Mouse (Mus musculus): ENCODE data around the gene Zbtb12. TPM values are rescaled to one million over a fixed set of nuclear protein-coding genes. Genes with fewer than 3 reads are reported as not detected.
A peak's percentile ranks its signal among the peaks of the same experiment; 100 is the strongest.

The Zbtb12 gene
- polyA plus RNA-seq, 1 experiment from 2014 or later = 7.8 TPM

DNA sequence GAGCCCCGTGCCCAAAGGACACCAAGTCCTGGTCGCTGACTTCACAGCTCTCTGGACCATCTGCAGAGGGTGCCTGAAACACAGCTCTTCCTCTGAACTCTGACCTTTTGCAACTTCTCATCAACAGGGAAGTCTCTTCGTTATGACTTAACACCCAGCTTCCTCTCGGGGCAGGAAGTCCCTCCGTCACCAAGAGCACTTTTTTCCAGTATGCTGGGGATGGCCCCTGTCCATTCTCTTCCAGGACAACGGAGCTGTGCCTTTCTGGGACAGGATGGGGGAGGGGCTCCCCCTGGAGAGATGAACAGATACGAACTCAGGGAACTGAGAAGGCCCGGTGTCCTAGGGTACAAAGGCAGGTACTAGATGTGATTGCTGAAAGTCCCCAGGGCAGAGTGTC lies 55.5 kb downstream of the Zbtb12 start:
- H3K9ac ChIP-seq = no peak overlapping the region
- no peak overlapping the region for H3K4me3 ChIP-seq
- H3K9me3 ChIP-seq (replicated peaks) = no peaks in the 10 kb centered on the region
- ATAC-seq = no peak
- H3K4me1 ChIP-seq = peaks cover 9% of the 10 kb centered on the region
- no peaks in the 10 kb centered on the region for H3K27me3 ChIP-seq
- H3K27ac ChIP-seq = no peak overlapping the region
- WGBS = 62% methylated on average over 8 of the region's 8 CpGs
- H3K36me3 ChIP-seq (ENCODE audit: poor library complexity, severe bottlenecking) = peaks cover 20% of the 10 kb centered on the region; the same call in 1 of the 2 replicates
- no peak overlapping the region for H3K4me2 ChIP-seq

DNA sequence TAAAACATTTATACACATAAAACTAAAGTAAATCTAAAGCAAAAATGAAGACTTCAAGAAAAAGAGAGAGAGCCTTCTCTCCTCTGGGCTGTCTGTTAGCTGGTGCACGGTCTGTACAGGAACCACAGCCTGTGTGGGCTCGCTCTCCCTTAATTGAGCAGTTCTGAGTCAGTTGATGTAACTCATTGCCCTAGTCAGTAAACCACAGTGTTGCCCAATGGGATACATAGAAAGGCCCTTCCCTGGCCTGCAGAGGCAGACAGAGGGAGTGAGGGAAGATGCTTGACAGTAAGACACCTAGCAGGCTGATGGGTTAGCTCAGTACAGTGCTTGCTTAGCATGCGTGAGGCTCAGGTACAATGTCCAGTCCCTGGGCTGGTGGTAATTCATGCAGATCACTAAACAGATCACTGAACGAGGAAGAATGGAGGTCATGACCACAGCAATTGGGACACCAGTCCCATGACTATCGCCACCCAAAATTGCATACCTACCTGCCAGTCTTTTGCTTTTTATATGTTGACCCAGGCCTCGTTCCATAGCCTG lies 58.8 kb downstream of the Zbtb12 start:
- ATAC-seq = no peak
- 84% methylated on average over 6 of the region's 6 CpGs for WGBS

GRCm38 (mm10) chr17:34941344-34942041 lies 62.2 kb downstream of the Zbtb12 start:
- WGBS = 4% methylated on average over 15 of the region's 15 CpGs
- no peak for ATAC-seq
- Histone ChIP-seq H3K36me3 (ENCODE audit: poor library complexity, severe bottlenecking) (no peaks in the 10 kb centered on the region), H3K9me3 (replicated peaks) (no peaks in the 10 kb centered on the region), H3K4me2 (peak overlapping the region; percentile 54), H3K27me3 (no peaks in the 10 kb centered on the region), H3K4me3 (peak overlapping the region; percentile 31), H3K4me1 (peaks cover 7% of the 10 kb centered on the region), H3K27ac (peak overlapping the region; percentile 59; the same call in 1 of the 2 replicates), H3K9ac (peak overlapping the region; percentile 62)

More for the DNA sequence above, 58.8 kb downstream of the Zbtb12 start:
- H3K4me2 ChIP-seq = no peak overlapping the region
- peaks cover 20% of the 10 kb centered on the region; the same call in 1 of the 2 replicates for H3K36me3 ChIP-seq (ENCODE audit: poor library complexity, severe bottlenecking)
- H3K27me3 ChIP-seq = no peaks in the 10 kb centered on the region
- H3K9ac ChIP-seq = no peak overlapping the region
- H3K9me3 ChIP-seq (replicated peaks) = no peaks in the 10 kb centered on the region
- H3K27ac ChIP-seq = no peak overlapping the region
- peaks cover 7% of the 10 kb centered on the region for H3K4me1 ChIP-seq
- no peak overlapping the region for H3K4me3 ChIP-seq

- no peaks in the 10 kb centered on the region for H3K9me3 ChIP-seq (replicated peaks)
- no peaks in the 10 kb centered on the region for H3K27me3 ChIP-seq
- H3K4me2 ChIP-seq = no peak overlapping the region
- ATAC-seq = no peak
- H3K36me3 ChIP-seq (ENCODE audit: poor library complexity, severe bottlenecking) = no peaks in the 10 kb centered on the region
- H3K27ac ChIP-seq = no peak overlapping the region
- WGBS = 84% methylated on average over 4 of the region's 4 CpGs
- H3K4me1 ChIP-seq = peaks cover 7% of the 10 kb centered on the region
- no peak overlapping the region for H3K9ac ChIP-seq
- no peak overlapping the region for H3K4me3 ChIP-seq
These were observed 64.0 kb downstream of the Zbtb12 start for GRCm38 (mm10) chr17:34943128-34943815.

DNA sequence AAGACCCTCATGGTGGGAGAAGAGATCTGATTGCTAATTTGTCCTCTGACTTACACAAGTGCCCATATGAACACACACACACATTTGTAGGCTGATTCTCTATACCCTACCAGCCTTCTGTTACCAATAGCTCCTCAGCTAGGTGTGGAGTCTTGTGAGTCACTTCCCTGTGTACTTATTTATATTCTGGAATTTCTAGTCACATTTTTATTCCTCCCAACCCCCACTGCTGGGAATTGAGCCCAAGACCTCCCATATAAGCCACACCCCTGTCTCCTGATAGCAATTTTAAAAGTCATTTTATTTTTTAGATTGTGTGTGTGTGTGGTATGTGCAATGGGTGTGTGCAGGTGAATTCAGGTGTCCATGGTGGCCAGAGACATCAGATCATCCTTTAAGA lies 65.1 kb downstream of the Zbtb12 start:
- Histone ChIP-seq H3K27ac (no peak overlapping the region), H3K9ac (no peak overlapping the region), H3K27me3 (no peaks in the 10 kb centered on the region), H3K4me3 (no peak overlapping the region), H3K9me3 (replicated peaks) (no peaks in the 10 kb centered on the region), H3K4me1 (peaks cover 7% of the 10 kb centered on the region), H3K36me3 (ENCODE audit: poor library complexity, severe bottlenecking) (peaks cover 7% of the 10 kb centered on the region), H3K4me2 (no peak overlapping the region)
- ATAC-seq = no peak

Small RNA genes lying within 50 kb of the gene (microRNA-seq; reads per million reads assigned to microRNA genes)
- gene Mir6970 = 1.9 reads per million
- gene Mir6971 = 4.6 reads per million, percentile 13 among the genes with 10 or more reads in this experiment
- not detected for gene Mir6972

Other genes with a start within 250 kb of the Zbtb12 start
- gene Prrt1, start 249.9 kb upstream of the Zbtb12 start, polyA plus RNA-seq (2015; fragmentation: Nextera tagmentation; extraction: Ambion mirVana) = 2.8 and 6.0 TPM in 2 replicates
- 14.7 and 16.1 TPM in 2 replicates for gene Fkbpl, start 234.7 kb upstream of the Zbtb12 start, polyA plus RNA-seq (2015; fragmentation: Nextera tagmentation; extraction: Ambion mirVana)
- gene Atf6b, start 232.3 kb upstream of the Zbtb12 start, polyA plus RNA-seq (2015; fragmentation: Nextera tagmentation; extraction: Ambion mirVana) = 95.9 and 105 TPM in 2 replicates
- gene Tnxb, start 208.9 kb upstream of the Zbtb12 start, polyA plus RNA-seq (2015; fragmentation: Nextera tagmentation; extraction: Ambion mirVana) = 0.01 and 0.05 TPM in 2 replicates
- not detected in 2 replicates for gene C4b, start 135.6 kb upstream of the Zbtb12 start, polyA plus RNA-seq (2015; fragmentation: Nextera tagmentation; extraction: Ambion mirVana)
- not detected in 2 replicates for gene Cyp21a1, start 74.9 kb upstream of the Zbtb12 start, polyA plus RNA-seq (2015; fragmentation: Nextera tagmentation; extraction: Ambion mirVana)
- 36.6 and 40.0 TPM in 2 replicates for gene Stk19, start 42.5 kb upstream of the Zbtb12 start, polyA plus RNA-seq (2015; fragmentation: Nextera tagmentation; extraction: Ambion mirVana)
- 68.6 and 75.7 TPM in 2 replicates for gene Dxo, start 42.5 kb upstream of the Zbtb12 start, polyA plus RNA-seq (2015; fragmentation: Nextera tagmentation; extraction: Ambion mirVana)
- 50.1 and 57.9 TPM in 2 replicates for gene Skiv2l, start 29.3 kb upstream of the Zbtb12 start, polyA plus RNA-seq (2015; fragmentation: Nextera tagmentation; extraction: Ambion mirVana)
- gene Nelfe, start 29.1 kb upstream of the Zbtb12 start, polyA plus RNA-seq (2015; fragmentation: Nextera tagmentation; extraction: Ambion mirVana) = 106 and 109 TPM in 2 replicates
- gene Cfb, start 17.0 kb upstream of the Zbtb12 start, polyA plus RNA-seq (2015; fragmentation: Nextera tagmentation; extraction: Ambion mirVana) = 1.9 and 2.0 TPM in 2 replicates
- not detected in 2 replicates for gene Gm20547, start 2.6 kb downstream of the Zbtb12 start, polyA plus RNA-seq (2015; fragmentation: Nextera tagmentation; extraction: Ambion mirVana)
- gene C2, start 18.8 kb downstream of the Zbtb12 start, polyA plus RNA-seq (2015; fragmentation: Nextera tagmentation; extraction: Ambion mirVana) = 0.74 and 1.4 TPM in 2 replicates
- gene Ehmt2, start 19.0 kb downstream of the Zbtb12 start, polyA plus RNA-seq (2015; fragmentation: Nextera tagmentation; extraction: Ambion mirVana) = 97.9 and 107 TPM in 2 replicates
- gene Slc44a4, start 35.0 kb downstream of the Zbtb12 start, polyA plus RNA-seq (2015; fragmentation: Nextera tagmentation; extraction: Ambion mirVana) = not detected in 2 replicates
- gene Neu1, start 51.8 kb downstream of the Zbtb12 start, polyA plus RNA-seq (2015; fragmentation: Nextera tagmentation; extraction: Ambion mirVana) = 18.0 and 18.7 TPM in 2 replicates
- 0.10 and 0.12 TPM in 2 replicates for gene Hspa1b, start 79.8 kb downstream of the Zbtb12 start, polyA plus RNA-seq (2015; fragmentation: Nextera tagmentation; extraction: Ambion mirVana)
- not detected in 2 replicates for gene Gm20481, start 90.4 kb downstream of the Zbtb12 start, polyA plus RNA-seq (2015; fragmentation: Nextera tagmentation; extraction: Ambion mirVana)
- gene Hspa1a, start 92.7 kb downstream of the Zbtb12 start, polyA plus RNA-seq (2015; fragmentation: Nextera tagmentation; extraction: Ambion mirVana) = 1.5 and 1.6 TPM in 2 replicates
- 1.00 and 1.3 TPM in 2 replicates for gene Hspa1l, start 93.2 kb downstream of the Zbtb12 start, polyA plus RNA-seq (2015; fragmentation: Nextera tagmentation; extraction: Ambion mirVana)
- gene Lsm2, start 102.4 kb downstream of the Zbtb12 start, polyA plus RNA-seq (2015; fragmentation: Nextera tagmentation; extraction: Ambion mirVana) = 203 and 213 TPM in 2 replicates
- 88.4 and 104 TPM in 2 replicates for gene Vars, start 121.5 kb downstream of the Zbtb12 start, polyA plus RNA-seq (2015; fragmentation: Nextera tagmentation; extraction: Ambion mirVana)
- 0.18 and 0.20 TPM in 2 replicates for gene Vwa7, start 137.1 kb downstream of the Zbtb12 start, polyA plus RNA-seq (2015; fragmentation: Nextera tagmentation; extraction: Ambion mirVana)
- 7.2 and 7.8 TPM in 2 replicates for gene Sapcd1, start 148.5 kb downstream of the Zbtb12 start, polyA plus RNA-seq (2015; fragmentation: Nextera tagmentation; extraction: Ambion mirVana)
- gene Msh5, start 167.3 kb downstream of the Zbtb12 start, polyA plus RNA-seq (2015; fragmentation: Nextera tagmentation; extraction: Ambion mirVana) = 4.5 and 5.9 TPM in 2 replicates
- gene Clic1, start 170.5 kb downstream of the Zbtb12 start, polyA plus RNA-seq (2015; fragmentation: Nextera tagmentation; extraction: Ambion mirVana) = 141 and 147 TPM in 2 replicates
- 543 and 566 TPM in 2 replicates for gene Ddah2, start 179.6 kb downstream of the Zbtb12 start, polyA plus RNA-seq (2015; fragmentation: Nextera tagmentation; extraction: Ambion mirVana)
- not detected in 2 replicates for gene Ly6g6c, start 185.9 kb downstream of the Zbtb12 start, polyA plus RNA-seq (2015; fragmentation: Nextera tagmentation; extraction: Ambion mirVana)
- gene Mpig6b, start 186.7 kb downstream of the Zbtb12 start, polyA plus RNA-seq (2015; fragmentation: Nextera tagmentation; extraction: Ambion mirVana) = 0.29 and 0.56 TPM in 2 replicates
- gene Ly6g6e, start 197.4 kb downstream of the Zbtb12 start, polyA plus RNA-seq (2015; fragmentation: Nextera tagmentation; extraction: Ambion mirVana) = 1.7 and 2.3 TPM in 2 replicates
- gene Ly6g6d, start 198.6 kb downstream of the Zbtb12 start, polyA plus RNA-seq (2015; fragmentation: Nextera tagmentation; extraction: Ambion mirVana) = 0.58 and 0.81 TPM in 2 replicates
- 0.25 TPM in 1 of 2 replicates, not detected in the other for gene Ly6g6f, start 206.1 kb downstream of the Zbtb12 start, polyA plus RNA-seq (2015; fragmentation: Nextera tagmentation; extraction: Ambion mirVana)
- gene Abhd16a, start 209.8 kb downstream of the Zbtb12 start, polyA plus RNA-seq (2015; fragmentation: Nextera tagmentation; extraction: Ambion mirVana) = 74.9 and 77.6 TPM in 2 replicates
- not detected in 2 replicates for gene Ly6g5c, start 228.8 kb downstream of the Zbtb12 start, polyA plus RNA-seq (2015; fragmentation: Nextera tagmentation; extraction: Ambion mirVana)
- 1.2 and 1.3 TPM in 2 replicates for gene Ly6g5b, start 235.9 kb downstream of the Zbtb12 start, polyA plus RNA-seq (2015; fragmentation: Nextera tagmentation; extraction: Ambion mirVana)
- gene Gpank1, start 242.0 kb downstream of the Zbtb12 start, polyA plus RNA-seq (2015; fragmentation: Nextera tagmentation; extraction: Ambion mirVana) = 32.4 and 33.3 TPM in 2 replicates
- gene Csnk2b, start 242.6 kb downstream of the Zbtb12 start, polyA plus RNA-seq (2015; fragmentation: Nextera tagmentation; extraction: Ambion mirVana) = 339 and 356 TPM in 2 replicates
- gene D17H6S53E, start 246.9 kb downstream of the Zbtb12 start, polyA plus RNA-seq (2015; fragmentation: Nextera tagmentation; extraction: Ambion mirVana) = 8.3 and 8.6 TPM in 2 replicates